Mouse (Mus musculus) forebrain, embryonic 15.5 days (tissue): ENCODE measurements around the gene BC028528. TPM values are rescaled to one million over a fixed set of nuclear protein-coding genes. Genes with fewer than 3 reads are reported as not detected.

Source experiments
- ATAC-seq: fragments of 200-750 bp; cut with Nextera tagmentation; replicated peaks from 2 replicates; pipeline ENCODE4 v1.8.0; 2017; ENCODE audit warnings: mild to moderate bottlenecking, moderate TSS enrichment, moderate library complexity
- H3K27ac ChIP-seq: fragments of 300-500 bp; sonication (generic); replicated peaks from 2 replicates; pipeline ENCODE4 v1.5.1; 2015; ENCODE audit warnings: mild to moderate bottlenecking, inconsistent platforms
- H3K27me3 ChIP-seq: fragments of 300-500 bp; sonication (generic); 2 replicates; pipeline ENCODE4 v1.6.1; 2015; ENCODE audit warnings: inconsistent platforms
- H3K36me3 ChIP-seq: fragments of 300-500 bp; sonication (generic); 2 replicates; pipeline ENCODE4 v1.6.1; 2015; ENCODE audit warnings: mild to moderate bottlenecking, inconsistent platforms
- H3K4me1 ChIP-seq: fragments of 300-500 bp; sonication (generic); 2 replicates; pipeline ENCODE4 v1.6.1; 2015; ENCODE audit warnings: inconsistent platforms
- H3K4me2 ChIP-seq: fragments of 300-500 bp; sonication (generic); replicated peaks from 2 replicates; pipeline ENCODE4 v1.6.1; 2015; ENCODE audit warnings: mild to moderate bottlenecking, inconsistent platforms
- H3K4me3 ChIP-seq: fragments of 300-500 bp; sonication (generic); 2 replicates; pipeline ENCODE4 v1.5.1; 2015; ENCODE audit warnings: mild to moderate bottlenecking, inconsistent platforms
- H3K9ac ChIP-seq: fragments of 300-500 bp; sonication (generic); replicated peaks from 2 replicates; pipeline ENCODE4 v1.6.1; 2015; ENCODE audit warnings: mild to moderate bottlenecking, inconsistent platforms
- H3K9me3 ChIP-seq: fragments of 300-500 bp; sonication (generic); 2 replicates; pipeline ENCODE4 v1.6.1; 2016; ENCODE audit warnings: inconsistent platforms
- WGBS: fragments of 180-500 bp; shearing (Covaris S2); methylation state at CpG from one replicate; pipeline ENCODE4 v1.1.7; 2015; ENCODE audit warnings: mixed read lengths; 5-methylcytosine and 5-hydroxymethylcytosine counted together
- polyA plus RNA-seq: library from polyadenylated mRNA; unstranded; fragments of >200 nt; fragmentation: Nextera tagmentation; extraction: Ambion mirVana; gene quantifications from 2 replicates; pipeline ENCODE4 v1.2.1, GENCODE M21; 2015

Gene BC028528
- 12.7 and 14.7 TPM in 2 replicates for polyA plus RNA-seq

- Histone ChIP-seq H3K27ac (peak within 1 kb of the TSS; percentile 43; the same call in 1 of the 2 replicates), H3K4me3 (0 out of 2 replicates have a peak within 1 kb of the TSS, but pooled peaks have one; percentile 3)
- WGBS, result 33% methylated on average over 12 of the region's 12 CpGs
Observed at GRCm38 (mm10) chr3:95891211-95892065, at the start of gene BC028528. Gene BC028528 (minus strand): TSS chr3:95892005.

GRCm38 (mm10) chr3:95938835-95939234 is 47.0 kb upstream of the BC028528 start:
- Histone ChIP-seq H3K9ac (no peak overlapping the region), H3K4me1 (no peaks in the 10 kb centered on the region), H3K27me3 (no peaks in the 10 kb centered on the region), H3K9me3 (no peaks in the 10 kb centered on the region), H3K27ac (no peak overlapping the region), H3K36me3 (peaks cover 70% of the 10 kb centered on the region), H3K4me3 (no peak overlapping the region), H3K4me2 (no peak overlapping the region)
- 93% methylated on average over 15 of the region's 15 CpGs for WGBS
- no peak for ATAC-seq

More at GRCm38 (mm10) chr3:95891211-95892065, at the start of gene BC028528:
- Histone ChIP-seq H3K36me3 (no peaks in the 10 kb centered on the region), H3K9ac (0 out of 2 replicates have a peak within 1 kb of the TSS, but pooled peaks have one; percentile 5), H3K27me3 (no peaks in the 10 kb centered on the region), H3K9me3 (no peaks in the 10 kb centered on the region), H3K4me2 (no peak within 1 kb of the TSS), H3K4me1 (peaks cover 18% of the 10 kb centered on the region)
- no peak for ATAC-seq

GRCm38 (mm10) chr3:95938217-95938616 is 46.4 kb upstream of the BC028528 start:
- ATAC-seq, result no peak
- Histone ChIP-seq H3K9me3 (no peaks in the 10 kb centered on the region), H3K27me3 (no peaks in the 10 kb centered on the region), H3K4me1 (no peaks in the 10 kb centered on the region), H3K36me3 (peaks cover 71% of the 10 kb centered on the region), H3K27ac (no peak overlapping the region), H3K4me3 (no peak overlapping the region), H3K9ac (no peak overlapping the region), H3K4me2 (no peak overlapping the region)
- WGBS, result 96% methylated on average over 8 of the region's 8 CpGs

DNA sequence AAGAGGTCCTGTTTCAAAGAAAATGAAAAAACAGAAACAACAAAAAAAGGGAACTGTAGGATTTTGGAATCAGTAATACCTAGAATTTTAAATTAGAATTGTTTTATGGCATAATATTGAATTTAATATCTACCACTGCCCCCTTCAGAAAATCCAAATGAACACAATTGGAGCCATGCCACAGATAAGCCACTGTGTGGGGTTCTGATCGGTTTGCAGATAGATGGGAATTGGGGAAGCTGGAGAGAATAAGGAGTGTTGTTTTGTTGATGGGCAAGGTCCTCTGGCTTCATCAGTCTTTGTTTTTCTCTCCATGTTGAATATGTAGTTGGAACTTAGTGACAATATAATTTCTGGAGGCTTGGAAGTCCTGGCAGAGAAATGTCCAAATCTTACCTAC is 42.6 kb upstream of the BC028528 start:
- no peak overlapping the region for H3K4me2 ChIP-seq
- WGBS, result 93% methylated on average over 1 of the region's 1 CpGs
- no peaks in the 10 kb centered on the region for H3K27me3 ChIP-seq
- peaks cover 48% of the 10 kb centered on the region for H3K36me3 ChIP-seq
- peaks cover 18% of the 10 kb centered on the region for H3K4me1 ChIP-seq
- H3K9me3 ChIP-seq, result no peaks in the 10 kb centered on the region
- H3K27ac ChIP-seq, result no peak overlapping the region
- no peak overlapping the region for H3K4me3 ChIP-seq
- no peak overlapping the region for H3K9ac ChIP-seq
- no peak for ATAC-seq

DNA sequence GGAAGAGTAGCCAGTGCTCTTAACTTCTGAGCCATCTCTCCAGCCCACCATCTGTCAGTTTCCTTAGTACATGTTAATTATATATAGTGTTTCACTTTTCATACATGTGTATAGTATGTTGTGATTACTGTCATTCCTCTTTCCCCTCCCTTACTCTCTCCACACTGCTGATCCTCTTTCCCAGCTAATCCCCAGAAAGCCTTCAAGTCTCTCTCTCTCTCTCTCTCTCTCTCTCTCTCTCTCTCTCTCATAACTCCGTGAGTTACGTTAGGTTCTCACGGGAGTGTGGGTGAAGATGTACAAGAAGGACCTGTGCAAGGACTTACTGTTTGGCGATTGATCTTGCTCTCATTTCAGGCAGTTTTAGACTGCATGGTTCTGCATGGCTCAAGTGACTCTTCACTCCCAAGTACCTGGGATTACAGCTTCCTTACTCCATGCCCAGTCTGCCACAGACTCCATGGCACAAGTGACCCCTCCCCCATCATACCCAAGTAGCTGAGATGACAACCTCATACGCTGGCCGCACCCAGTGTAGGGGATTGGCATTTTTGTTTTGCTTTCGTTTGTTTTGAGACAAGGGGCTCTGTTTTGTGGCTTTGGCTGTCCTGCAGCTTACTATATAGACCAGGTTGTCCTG is 41.4 kb upstream of the BC028528 start:
- ATAC-seq, result no peak
- H3K4me3 ChIP-seq, result no peak overlapping the region
- H3K4me2 ChIP-seq, result no peak overlapping the region
- no peak overlapping the region for H3K9ac ChIP-seq
- WGBS, result 95% methylated on average over 7 of the region's 7 CpGs
- no peaks in the 10 kb centered on the region for H3K9me3 ChIP-seq
- no peaks in the 10 kb centered on the region for H3K27me3 ChIP-seq
- peaks cover 22% of the 10 kb centered on the region for H3K4me1 ChIP-seq
- H3K36me3 ChIP-seq, result peaks cover 36% of the 10 kb centered on the region
- no peak overlapping the region for H3K27ac ChIP-seq

- WGBS, result 89% methylated on average over 7 of the region's 7 CpGs
- Histone ChIP-seq H3K4me1 (peaks cover 22% of the 10 kb centered on the region), H3K27me3 (no peaks in the 10 kb centered on the region), H3K9me3 (no peaks in the 10 kb centered on the region), H3K27ac (no peak overlapping the region), H3K4me3 (no peak overlapping the region), H3K36me3 (peaks cover 29% of the 10 kb centered on the region), H3K4me2 (no peak overlapping the region), H3K9ac (no peak overlapping the region)
- no peak for ATAC-seq
Observed at GRCm38 (mm10) chr3:95932566-95932965, 40.8 kb upstream of the BC028528 start.

GRCm38 (mm10) chr3:95932157-95932556 is 40.4 kb upstream of the BC028528 start:
- ATAC-seq, result no peak
- 48% methylated on average over 1 of the region's 1 CpGs for WGBS

GRCm38 (mm10) chr3:95931471-95931870 is 39.7 kb upstream of the BC028528 start:
- H3K27me3 ChIP-seq, result no peaks in the 10 kb centered on the region
- no peak overlapping the region for H3K4me3 ChIP-seq
- H3K27ac ChIP-seq, result no peak overlapping the region
- H3K36me3 ChIP-seq, result peaks cover 19% of the 10 kb centered on the region
- no peak for ATAC-seq
- no peak overlapping the region for H3K9ac ChIP-seq
- WGBS, result 80% methylated on average over 1 of the region's 1 CpGs
- H3K4me2 ChIP-seq, result 0 out of 2 replicates have a peak overlapping the region, but pooled peaks have one; percentile 61
- peaks cover 22% of the 10 kb centered on the region for H3K4me1 ChIP-seq
- no peaks in the 10 kb centered on the region for H3K9me3 ChIP-seq

More at GRCm38 (mm10) chr3:95932157-95932556, 40.4 kb upstream of the BC028528 start:
- H3K9ac ChIP-seq, result no peak overlapping the region
- no peak overlapping the region for H3K4me2 ChIP-seq
- peaks cover 22% of the 10 kb centered on the region for H3K4me1 ChIP-seq
- no peak overlapping the region for H3K4me3 ChIP-seq
- no peak overlapping the region for H3K27ac ChIP-seq
- no peaks in the 10 kb centered on the region for H3K27me3 ChIP-seq
- H3K36me3 ChIP-seq, result peaks cover 25% of the 10 kb centered on the region
- no peaks in the 10 kb centered on the region for H3K9me3 ChIP-seq

- peaks cover 16% of the 10 kb centered on the region for H3K36me3 ChIP-seq
- H3K9me3 ChIP-seq, result no peaks in the 10 kb centered on the region
- 2% methylated on average over 5 of the region's 5 CpGs for WGBS
- no peak for ATAC-seq
- peaks cover 22% of the 10 kb centered on the region for H3K4me1 ChIP-seq
- peak overlapping the region; percentile 78 for H3K4me3 ChIP-seq
- peak overlapping the region; percentile 78 for H3K9ac ChIP-seq
- no peaks in the 10 kb centered on the region for H3K27me3 ChIP-seq
- peak overlapping the region; percentile 87 for H3K27ac ChIP-seq
- H3K4me2 ChIP-seq, result peak overlapping the region; percentile 61
Observed at GRCm38 (mm10) chr3:95930471-95930789, 38.6 kb upstream of the BC028528 start.

DNA sequence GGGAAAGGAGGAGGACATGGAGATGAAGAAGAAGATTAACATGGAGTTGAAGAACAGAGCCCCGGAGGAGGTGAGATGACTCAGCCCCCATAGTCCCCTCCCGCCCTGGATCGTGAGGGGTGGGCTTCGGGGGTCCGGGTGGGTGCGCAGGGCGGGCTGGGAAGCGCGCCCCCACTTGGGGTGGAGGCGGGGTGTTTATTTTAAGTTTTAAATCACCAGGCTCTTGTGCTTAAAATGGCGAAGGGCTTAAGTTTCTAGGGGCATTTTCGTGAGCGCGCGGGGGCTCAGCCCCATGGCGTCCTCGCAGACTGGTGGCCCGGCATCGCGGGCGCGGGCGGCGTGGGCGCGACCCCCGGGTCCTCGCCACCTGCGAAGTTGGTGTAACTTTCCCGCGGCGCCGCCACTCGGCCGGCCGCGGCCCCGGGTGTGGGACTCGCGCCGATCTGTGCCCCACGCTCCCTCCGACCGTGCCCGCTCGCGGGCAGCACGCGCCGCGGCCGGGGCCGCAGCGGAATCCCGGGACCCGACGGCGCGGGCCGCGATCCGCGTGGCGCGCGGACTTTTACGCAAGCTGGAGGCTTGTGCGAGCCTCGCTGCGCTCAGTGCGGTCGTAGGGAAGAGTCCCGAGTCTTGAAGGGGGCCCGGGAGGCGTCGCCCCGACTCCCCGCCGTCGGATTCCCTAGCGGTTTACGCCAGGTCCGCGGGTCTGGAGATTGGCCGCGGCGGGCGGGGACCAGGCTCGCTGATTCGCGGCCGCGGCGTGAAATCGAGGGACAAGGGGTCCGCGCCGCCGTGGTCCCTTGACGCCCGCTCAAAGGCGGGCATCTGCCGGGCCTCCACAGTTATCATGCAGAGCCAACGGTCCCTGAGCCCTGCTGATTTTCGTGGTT is 38.0 kb upstream of the BC028528 start:
- peaks cover 22% of the 10 kb centered on the region for H3K4me1 ChIP-seq
- peak overlapping the region; percentile 78 for H3K4me3 ChIP-seq
- H3K9me3 ChIP-seq, result no peaks in the 10 kb centered on the region
- ATAC-seq, result peak; percentile 3; the same call in 1 of the 2 replicates
- H3K4me2 ChIP-seq, result peak overlapping the region; percentile 61
- H3K27me3 ChIP-seq, result no peaks in the 10 kb centered on the region
- H3K27ac ChIP-seq, result peak overlapping the region; percentile 87
- peaks cover 11% of the 10 kb centered on the region for H3K36me3 ChIP-seq
- WGBS, result under 1% methylated on average over 105 of the region's 105 CpGs
- peak overlapping the region; percentile 78 for H3K9ac ChIP-seq

GRCm38 (mm10) chr3:95928658-95929503 is 37.1 kb upstream of the BC028528 start, which contains the start of gene Anp32e:
Gene Anp32e (plus strand): TSS chr3:95929246.
- Histone ChIP-seq H3K4me1 (peaks cover 22% of the 10 kb centered on the region), H3K27me3 (no peaks in the 10 kb centered on the region), H3K4me3 (peak within 1 kb of the TSS; percentile 78), H3K9ac (peak within 1 kb of the TSS; percentile 78), H3K4me2 (peak within 1 kb of the TSS; percentile 61), H3K36me3 (peaks cover 2% of the 10 kb centered on the region; the same call in 1 of the 2 replicates), H3K27ac (peak within 1 kb of the TSS; percentile 87), H3K9me3 (no peaks in the 10 kb centered on the region)
- peak; percentile 100 for ATAC-seq
- under 1% methylated on average over 49 of the region's 49 CpGs for WGBS
